Mouse (Mus musculus) lung, adult 2 months (tissue): Measurements from ENCODE around the gene B3gat3.

Experiments
- CTCF ChIP-seq: fragments of 200-500 bp; IDR thresholded peaks from 2 replicates; pipeline ENCODE4 v1.5.1; 2011; ENCODE audit warnings: mild to moderate bottlenecking, low read length, control low read depth; ENCODE audit not compliant: insufficient read depth
- POLR2A ChIP-seq: fragments of 200-500 bp; IDR thresholded peaks from 2 replicates; pipeline ENCODE4 v1.6.1; 2011; ENCODE audit warnings: low read depth, mild to moderate bottlenecking, control low read depth, low read length, borderline replicate concordance; ENCODE audit errors: extremely low read depth

DNA sequence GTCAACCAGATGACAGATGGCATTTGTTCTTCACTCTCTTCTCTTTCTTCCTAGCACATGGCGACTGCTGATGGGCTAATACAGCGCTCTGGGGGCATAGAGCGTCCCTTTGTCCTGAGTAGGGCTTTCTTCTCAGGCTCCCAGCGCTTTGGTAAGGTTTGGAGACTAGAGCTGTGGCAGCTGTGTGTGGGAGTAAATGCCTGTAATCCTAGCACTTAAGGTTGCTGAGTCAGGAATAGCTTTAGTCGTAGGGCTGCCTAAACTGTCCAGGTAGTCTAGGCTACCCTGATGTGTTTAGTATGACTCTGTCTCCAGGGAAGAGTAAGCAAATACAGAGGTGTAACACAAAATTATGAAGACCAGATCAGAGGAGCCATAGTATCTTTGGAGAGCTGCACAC lies 8.4 kb upstream of the B3gat3 start:
- no peak for TF ChIP-seq CTCF
- TF ChIP-seq POLR2A: no peak
